Comparison of ENCODE assay signal across 18 mouse cellular contexts in genomic region chr11:69752686-69753085, GRCm38 (mm10). TPM values are rescaled to one million over a fixed set of nuclear protein-coding genes. Genes with fewer than 3 reads are reported as not detected.
DNase-seq lines count a peak whose midpoint lies in the region; TF ChIP-seq lines count a peak whose summit lies in the region.
"Had no signal": no experiment of that assay in that cellular context is flagged by ENCODE, and none has a peak within 500 bp of the region (broad histone marks: within the 10 kb centered on the region; RNA-seq: fewer than 3 reads in every experiment).

No protein-coding gene starts in this region.

- no peak for TF ChIP-seq EP300 in MEL (IDR thresholded peaks at IDR 0.05; ENCODE audit: low read depth in 1 of 2, low read length in 2 of 2)

- peak; percentile 46 for DNase-seq in adrenal gland, adult 8-10 months
- DNase-seq in adrenal gland, adult 18-20 months (ENCODE audit: low spot score in 2 of 2), result no peak
- peak; percentile 64 for DNase-seq in liver, adult 2 months (ENCODE audit: extremely low read depth, low read depth, low spot score)
- DNase-seq in liver (no peak), MEL (ENCODE audit: low read depth, low spot score) (peak; percentile 35)
- DNase-seq in forebrain, embryonic 10.5 days (ENCODE audit: extremely low spot score, low spot score), result no peak
- DNase-seq in frontal cortex, postnatal 36 days (ENCODE audit: low spot score in 2 of 2), result no peak
- DNase-seq: cerebellum, postnatal 25 days; thymus, postnatal 14 days had no signal

- H3K36me3 ChIP-seq in liver, adult 2 months (ENCODE audit: control insufficient read depth, insufficient read depth, low read length), result peaks cover 5% of the 10 kb centered on the region
- peaks cover 4 to 47% of the 10 kb centered on the region in 2 experiments; a peak in 3 of 4 replicates for H3K36me3 ChIP-seq in MEL (ENCODE audit: control insufficient read depth in 1 of 2, insufficient read depth in 2 of 2, low read length in 2 of 2)
- peaks cover 5% of the 10 kb centered on the region; the same call in 1 of the 2 replicates for H3K36me3 ChIP-seq in macrophage (ENCODE audit: inconsistent target)
- peaks cover 36% of the 10 kb centered on the region for H3K36me3 ChIP-seq in forebrain, embryonic 10.5 days (replicated peaks)

- TF ChIP-seq CTCF in liver, adult 2 months (IDR thresholded peaks at IDR 0.05; ENCODE audit: low read depth, low read length), result no peak
- TF ChIP-seq CTCF in MEL (IDR thresholded peaks at IDR 0.05 in 2 of 3, conservative IDR thresholded peaks at IDR 0.05 in 1 of 3; ENCODE audit: control insufficient read depth in 1 of 3, insufficient read depth in 1 of 3, low read depth in 2 of 3, low read length in 3 of 3, poor library complexity in 1 of 3, severe bottlenecking in 1 of 3), result no peak

- no peak for TF ChIP-seq RAD21 in MEL (IDR thresholded peaks at IDR 0.05; ENCODE audit: low read depth, low read length)

- no peaks in the 10 kb centered on the region for H3K9me3 ChIP-seq in MEL (replicated peaks; ENCODE audit: insufficient read depth, low read length)
- no peaks in the 10 kb centered on the region for H3K9me3 ChIP-seq in forebrain, embryonic 10.5 days
- H3K9me3 ChIP-seq: heart, embryonic 10.5 days; intestine, embryonic 15.5 days had no signal

- H3K4me1 ChIP-seq in liver, adult 2 months (ENCODE audit: control insufficient read depth, insufficient read depth, low read length), result peaks cover 21% of the 10 kb centered on the region
- H3K4me1 ChIP-seq in MEL (ENCODE audit: control insufficient read depth in 1 of 2, insufficient read depth in 2 of 2, low read length in 2 of 2), result peaks cover 16 to 26% of the 10 kb centered on the region in 2 experiments
- peaks cover 43% of the 10 kb centered on the region for H3K4me1 ChIP-seq in forebrain, embryonic 10.5 days

- H3K27me3 ChIP-seq in liver, adult 2 months (ENCODE audit: control insufficient read depth, insufficient read depth, low read length), result no peaks in the 10 kb centered on the region
- H3K27me3 ChIP-seq in MEL (ENCODE audit: control insufficient read depth in 1 of 2, insufficient read depth in 2 of 2, low read length in 2 of 2), result no peaks in the 10 kb centered on the region
- no peaks in the 10 kb centered on the region for H3K27me3 ChIP-seq in forebrain, embryonic 10.5 days (ENCODE audit: poor library complexity, severe bottlenecking)
- H3K27me3 ChIP-seq: intestine, embryonic 15.5 days had no signal

- no peak for TF ChIP-seq POLR2A in liver, adult 2 months (IDR thresholded peaks at IDR 0.05; ENCODE audit: extremely low read depth, insufficient read depth, low read length)
- no peak for TF ChIP-seq POLR2A in MEL (IDR thresholded peaks at IDR 0.05; ENCODE audit: control insufficient read depth in 1 of 2, insufficient read depth in 1 of 2, low read depth in 1 of 2, low read length in 2 of 2, poor library complexity in 1 of 2)

- no peak overlapping the region for H3K4me3 ChIP-seq in liver, adult 2 months (ENCODE audit: insufficient read depth, low read depth, low read length)
- H3K4me3 ChIP-seq in MEL (ENCODE audit: control insufficient read depth in 1 of 2, insufficient read depth in 1 of 2, low read depth in 2 of 2, low read length in 2 of 2) (no peak overlapping the region), macrophage (ENCODE audit: inconsistent target) (no peak overlapping the region)
- H3K4me3 ChIP-seq in forebrain, embryonic 10.5 days, result no peak overlapping the region
- H3K4me3 ChIP-seq: heart, embryonic 10.5 days; intestine, embryonic 15.5 days had no signal

- no peak overlapping the region for H3K27ac ChIP-seq in liver, adult 2 months (replicated peaks; ENCODE audit: insufficient read depth, low read depth, low read length)
- H3K27ac ChIP-seq in MEL (ENCODE audit: control insufficient read depth, low read depth, low read length) (no peak overlapping the region), macrophage (peak overlapping the region; percentile 73)
- H3K27ac ChIP-seq in forebrain, embryonic 10.5 days, result no peak overlapping the region
- H3K27ac ChIP-seq: heart, embryonic 10.5 days; intestine, embryonic 15.5 days; kidney, postnatal 0 days had no signal

- H3K9ac ChIP-seq in liver, adult 2 months (ENCODE audit: low read depth, low read length), result no peak overlapping the region
- no peak overlapping the region for H3K9ac ChIP-seq in MEL (ENCODE audit: control insufficient read depth, low read depth, low read length, poor library complexity, severe bottlenecking)
- H3K9ac ChIP-seq: intestine, embryonic 15.5 days had no signal

- peaks cover 29% of the 10 kb centered on the region; the same call in 1 of the 2 replicates for H3K79me2 ChIP-seq in liver, adult 2 months (ENCODE audit: control insufficient read depth, insufficient read depth, low read length)
- H3K79me2 ChIP-seq in MEL (ENCODE audit: control insufficient read depth, insufficient read depth, low read length, poor library complexity) (peaks cover 54% of the 10 kb centered on the region), macrophage (ENCODE audit: inconsistent target) (peaks cover 99% of the 10 kb centered on the region)

RNA-seq across cellular contexts. Expression of gene Polr2a, which starts 5.8 kb away (rescaled TPM):
- total RNA-seq in adrenal gland, adult 8-10 months (2022), result 100 to 1,000 TPM in 2 of 4 experiments, 10 to 100 TPM in 2; 85.2 to 125 (median 101) TPM
- 10 to 100 TPM; 55.4 to 79.7 TPM for total RNA-seq in adrenal gland, adult 18-20 months (2021)
- 10.0 and 12.6 TPM in 2 replicates for total RNA-seq in liver, adult 2 months (2014; rRNA removed)
- polyA plus RNA-seq in liver, adult 2 months (2012; rRNA removed), result 9.9 and 10.6 TPM in 2 replicates
- total RNA-seq in MEL (2012; rRNA removed), result 16.6 and 22.2 TPM in 2 replicates
- 100 to 1,000 TPM in 1 of 2 experiments, 10 to 100 TPM in 1; 73.9 to 193 TPM for polyA plus RNA-seq in MEL (2012; ENCODE audit: insufficient read depth in 1 of 2, insufficient read length in 2 of 2, low read depth in 1 of 2, low replicate concordance in 2 of 2, missing spikeins in 1 of 2)
- 100 to 1,000 TPM in 17 of 26 experiments, 10 to 100 TPM in 9; 44.9 to 203 (median 109) TPM for total RNA-seq in macrophage (2018; cell fraction: chromatin; rRNA removed)
- 100 to 1,000 TPM in 13 of 26 experiments, 10 to 100 TPM in 13; 62.8 to 142 (median 98.7) TPM for total RNA-seq in macrophage (2018; cell fraction: cytosol; rRNA removed)
- 100 to 1,000 TPM in 20 of 26 experiments, 10 to 100 TPM in 6; 55.8 to 150 (median 113) TPM for total RNA-seq in macrophage (2018; cell fraction: nucleus; rRNA removed)
- 63.4 to 133 TPM (median 79.6 TPM) in 3 replicates for polyA plus RNA-seq in macrophage (2018)
- polyA plus RNA-seq in forebrain, embryonic 10.5 days (2016; fragmentation: Nextera tagmentation; extraction: Ambion mirVana), result 32.9 and 34.5 TPM in 2 replicates

RNA-seq across cellular contexts. Expression of gene Slc35g3, which starts 9.1 kb away (rescaled TPM):
- total RNA-seq in adrenal gland, adult 8-10 months (2022), result not detected
- not detected for total RNA-seq in adrenal gland, adult 18-20 months (2021)
- not detected in 2 replicates for total RNA-seq in liver, adult 2 months (2014; rRNA removed)
- not detected in 2 replicates for polyA plus RNA-seq in liver, adult 2 months (2012; rRNA removed)
- total RNA-seq in MEL (2012; rRNA removed), result 0.08 TPM in 1 of 2 replicates, not detected in the other
- polyA plus RNA-seq in MEL (2012; ENCODE audit: insufficient read depth in 1 of 2, insufficient read length in 2 of 2, low read depth in 1 of 2, low replicate concordance in 2 of 2, missing spikeins in 1 of 2) (under 1 TPM in 1 of 2 experiments, not detected in 1; 0.22 TPM), macrophage (2018) (not detected in 3 replicates)
- total RNA-seq in macrophage (2018; cell fraction: chromatin; rRNA removed), result not detected
- not detected for total RNA-seq in macrophage (2018; cell fraction: cytosol; rRNA removed)
- total RNA-seq in macrophage (2018; cell fraction: nucleus; rRNA removed), result not detected
- 0.14 TPM in 1 of 2 replicates, not detected in the other for polyA plus RNA-seq in forebrain, embryonic 10.5 days (2016; fragmentation: Nextera tagmentation; extraction: Ambion mirVana)
- total RNA-seq: gastrocnemius, adult 18-20 months; left cerebral cortex, postnatal 10 days; megakaryocyte, adult 5-6 weeks had no signal
- polyA plus RNA-seq: activated CD4-positive, CD25-positive, alpha-beta regulatory T cell, adult 4 months; heart, embryonic 10.5 days; kidney, postnatal 0 days; stomach, embryonic 14.5 days had no signal

RNA-seq across cellular contexts. Expression of gene Zbtb4, which starts 13.0 kb away (rescaled TPM):
- total RNA-seq in adrenal gland, adult 8-10 months (2022), result 100 to 1,000 TPM in 2 of 4 experiments, 10 to 100 TPM in 2; 73.0 to 121 (median 97.6) TPM
- 10 to 100 TPM; 48.2 to 71.4 TPM for total RNA-seq in adrenal gland, adult 18-20 months (2021)
- total RNA-seq in liver, adult 2 months (2014; rRNA removed), result 2.6 and 4.4 TPM in 2 replicates
- polyA plus RNA-seq in liver, adult 2 months (2012; rRNA removed), result 8.2 and 9.7 TPM in 2 replicates
- 1.4 and 2.4 TPM in 2 replicates for total RNA-seq in MEL (2012; rRNA removed)
- 1 to 10 TPM in 1 of 2 experiments, not detected in 1; 2.7 TPM for polyA plus RNA-seq in MEL (2012; ENCODE audit: insufficient read depth in 1 of 2, insufficient read length in 2 of 2, low read depth in 1 of 2, low replicate concordance in 2 of 2, missing spikeins in 1 of 2)
- total RNA-seq in macrophage (2018; cell fraction: chromatin; rRNA removed), result 10 to 100 TPM in 21 of 26 experiments, 1 to 10 TPM in 5; 6.7 to 40.7 (median 21.4) TPM
- 10 to 100 TPM in 25 of 26 experiments, 1 to 10 TPM in 1; 8.5 to 18.3 (median 13.5) TPM for total RNA-seq in macrophage (2018; cell fraction: cytosol; rRNA removed)
- 10 to 100 TPM in 22 of 26 experiments, 1 to 10 TPM in 4; 6.5 to 34.8 (median 18.1) TPM for total RNA-seq in macrophage (2018; cell fraction: nucleus; rRNA removed)
- 11.6 to 17.8 TPM (median 12.0 TPM) in 3 replicates for polyA plus RNA-seq in macrophage (2018)
- polyA plus RNA-seq in forebrain, embryonic 10.5 days (2016; fragmentation: Nextera tagmentation; extraction: Ambion mirVana), result 0.46 and 0.77 TPM in 2 replicates

RNA-seq across cellular contexts. Expression of gene Chrnb1, which starts 43.1 kb away (rescaled TPM):
- 1 to 10 TPM; 1.5 to 8.1 (median 5.0) TPM for total RNA-seq in adrenal gland, adult 8-10 months (2022)
- total RNA-seq in adrenal gland, adult 18-20 months (2021), result 1 to 10 TPM; 1.3 to 3.9 TPM
- 0.46 and 0.54 TPM in 2 replicates for total RNA-seq in liver, adult 2 months (2014; rRNA removed)
- 0.28 and 0.35 TPM in 2 replicates for polyA plus RNA-seq in liver, adult 2 months (2012; rRNA removed)
- 0.31 and 0.33 TPM in 2 replicates for total RNA-seq in MEL (2012; rRNA removed)
- 1 to 10 TPM in 1 of 2 experiments, not detected in 1; 1.6 TPM for polyA plus RNA-seq in MEL (2012; ENCODE audit: insufficient read depth in 1 of 2, insufficient read length in 2 of 2, low read depth in 1 of 2, low replicate concordance in 2 of 2, missing spikeins in 1 of 2)
- under 1 TPM in 6 of 26 experiments, not detected in 20; 0.41 to 0.78 (median 0.60) TPM for total RNA-seq in macrophage (2018; cell fraction: chromatin; rRNA removed)
- under 1 TPM in 14 of 26 experiments, not detected in 12; 0.06 to 0.18 (median 0.09) TPM for total RNA-seq in macrophage (2018; cell fraction: cytosol; rRNA removed)
- total RNA-seq in macrophage (2018; cell fraction: nucleus; rRNA removed), result under 1 TPM in 9 of 26 experiments, not detected in 17; 0.22 to 0.94 (median 0.28) TPM
- not detected in 3 replicates for polyA plus RNA-seq in macrophage (2018)
- polyA plus RNA-seq in forebrain, embryonic 10.5 days (2016; fragmentation: Nextera tagmentation; extraction: Ambion mirVana), result 1.0 and 1.5 TPM in 2 replicates

RNA-seq across cellular contexts. Expression of gene Fgf11, which starts 49.0 kb away (rescaled TPM):
- total RNA-seq in adrenal gland, adult 8-10 months (2022), result 10 to 100 TPM in 2 of 4 experiments, 1 to 10 TPM in 2; 2.5 to 32.7 (median 16.9) TPM
- total RNA-seq in adrenal gland, adult 18-20 months (2021), result 10 to 100 TPM in 1 of 2 experiments, 1 to 10 TPM in 1; 3.0 to 13.0 TPM
- total RNA-seq in liver, adult 2 months (2014; rRNA removed), result 0.18 and 0.20 TPM in 2 replicates
- 0.33 and 0.34 TPM in 2 replicates for polyA plus RNA-seq in liver, adult 2 months (2012; rRNA removed)
- 4.8 and 5.1 TPM in 2 replicates for total RNA-seq in MEL (2012; rRNA removed)
- polyA plus RNA-seq in MEL (2012; ENCODE audit: insufficient read depth in 1 of 2, insufficient read length in 2 of 2, low read depth in 1 of 2, low replicate concordance in 2 of 2, missing spikeins in 1 of 2) (10 to 100 TPM in 1 of 2 experiments, not detected in 1; 26.8 TPM), macrophage (2018) (0.69 to 2.7 TPM (median 2.3 TPM) in 3 replicates)
- 1 to 10 TPM in 12 of 26 experiments, under 1 TPM in 8, not detected in 6; 0.22 to 2.7 (median 1.1) TPM for total RNA-seq in macrophage (2018; cell fraction: chromatin; rRNA removed)
- total RNA-seq in macrophage (2018; cell fraction: cytosol; rRNA removed), result 1 to 10 TPM in 10 of 26 experiments, under 1 TPM in 16; 0.30 to 1.5 (median 0.81) TPM
- total RNA-seq in macrophage (2018; cell fraction: nucleus; rRNA removed), result 1 to 10 TPM in 11 of 26 experiments, under 1 TPM in 14, not detected in 1; 0.24 to 7.0 (median 0.85) TPM
- 0.73 TPM in 2 replicates for polyA plus RNA-seq in forebrain, embryonic 10.5 days (2016; fragmentation: Nextera tagmentation; extraction: Ambion mirVana)
- total RNA-seq: megakaryocyte, adult 5-6 weeks had no signal
- polyA plus RNA-seq: activated CD4-positive, CD25-positive, alpha-beta regulatory T cell, adult 4 months had no signal

Comparison
In these comparisons a context has a peak if more than half of its experiments do, and no peak if none do; other contexts are left out.
1. DNase-seq: peak in adrenal gland, adult 8-10 months (single experiment), liver, adult 2 months (single experiment) and MEL (single experiment); none in adrenal gland, adult 18-20 months (0 of 2), liver (single experiment), forebrain, embryonic 10.5 days (single experiment) and frontal cortex, postnatal 36 days (0 of 2).